Mouse (Mus musculus): ENCODE data around the gene Cwf19l1.

DNA sequence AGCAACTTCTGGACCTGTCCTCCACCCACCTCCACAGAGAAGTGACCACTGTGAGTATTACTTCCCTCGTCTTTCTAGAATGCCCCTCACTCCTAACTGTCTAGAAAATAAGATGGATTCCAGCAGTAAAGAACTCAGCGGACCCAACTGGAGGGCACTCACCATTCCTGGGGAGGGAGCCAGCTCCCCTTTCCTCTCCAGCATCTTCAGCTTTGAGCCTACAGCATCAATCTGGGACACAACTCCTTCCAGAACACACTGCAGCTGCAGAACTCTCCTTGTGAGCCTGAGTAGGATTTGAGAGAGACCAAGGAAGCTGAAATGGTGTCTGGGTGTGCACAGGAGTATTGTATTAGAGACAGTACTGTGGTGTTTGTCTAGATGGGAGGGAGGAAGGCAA is 13.3 kb upstream of the Cwf19l1 start:
- no peak for TF ChIP-seq CTCF (IDR thresholded peaks at IDR 0.05; ENCODE audit: low read depth)
- no peak for TF ChIP-seq EP300 (IDR thresholded peaks at IDR 0.05; ENCODE audit: low read depth)
